Comparison of ENCODE assay signal across 8 mouse cellular contexts in genomic region chr12:108554861-108555556, GRCm38 (mm10). TPM values are rescaled to one million over a fixed set of nuclear protein-coding genes. Genes with fewer than 3 reads are reported as not detected.
DNase-seq lines count a peak whose midpoint lies in the region; ATAC-seq lines count a peak whose summit lies in the region.

No protein-coding gene starts in this region.

- H3K36me3 ChIP-seq in heart, embryonic 10.5 days: no peaks in the 10 kb centered on the region
- H3K36me3 ChIP-seq in limb, embryonic 12.5 days: no peaks in the 10 kb centered on the region
- no peaks in the 10 kb centered on the region for H3K36me3 ChIP-seq in neural tube, embryonic 11.5 days (ENCODE audit: control insufficient read depth, insufficient read depth, low read length)

- H3K4me2 ChIP-seq in limb, embryonic 12.5 days: peak overlapping the region; percentile 72
- peak overlapping the region; percentile 43 for H3K4me2 ChIP-seq in neural tube, embryonic 11.5 days (ENCODE audit: low read depth)

- DNase-seq in gastrocnemius, postnatal 10 days: peak; percentile 53
- DNase-seq in gastrocnemius, postnatal 25 days: no peak
- peak; percentile 28 for DNase-seq in 3T3-L1 (ENCODE audit: low read depth, low spot score)
- peak; percentile 37 for DNase-seq in brain, adult 2 months (ENCODE audit: low read depth, low spot score)
- no peak for DNase-seq in heart, embryonic 10.5 days (ENCODE audit: low spot score)
- peak; percentile 56 for DNase-seq in neural tube, embryonic 11.5 days (ENCODE audit: low spot score)
- DNase-seq in adipocyte (ENCODE audit: low spot score): no peak

- H3K4me3 ChIP-seq in heart, embryonic 10.5 days: peak overlapping the region; percentile 98
- H3K4me3 ChIP-seq in limb, embryonic 12.5 days (replicated peaks): peak overlapping the region; percentile 99
- H3K4me3 ChIP-seq in neural tube, embryonic 11.5 days (ENCODE audit: low read depth, low read length): peak overlapping the region; percentile 99

- peak; percentile 34; the same call in 1 of the 2 replicates for ATAC-seq in limb, embryonic 12.5 days (ENCODE audit: insufficient number of reproducible peaks, insufficient read depth, low FRiP score, low TSS enrichment, low read depth)
- ATAC-seq in neural tube, embryonic 11.5 days (ENCODE audit: insufficient read depth, low FRiP score, low TSS enrichment): peak; percentile 51

- H3K9me3 ChIP-seq in heart, embryonic 10.5 days: no peaks in the 10 kb centered on the region
- H3K9me3 ChIP-seq in limb, embryonic 12.5 days: no peaks in the 10 kb centered on the region
- no peaks in the 10 kb centered on the region for H3K9me3 ChIP-seq in neural tube, embryonic 11.5 days (ENCODE audit: control insufficient read depth, low read length)

- H3K4me1 ChIP-seq in heart, embryonic 10.5 days: peaks cover 35% of the 10 kb centered on the region
- peaks cover 45% of the 10 kb centered on the region for H3K4me1 ChIP-seq in limb, embryonic 12.5 days (replicated peaks)
- H3K4me1 ChIP-seq in neural tube, embryonic 11.5 days (ENCODE audit: control insufficient read depth, insufficient read depth, low read length): peaks cover 33% of the 10 kb centered on the region

- no peaks in the 10 kb centered on the region for H3K27me3 ChIP-seq in heart, embryonic 10.5 days (ENCODE audit: insufficient read depth, poor library complexity, severe bottlenecking)
- H3K27me3 ChIP-seq in limb, embryonic 12.5 days: peaks cover 3% of the 10 kb centered on the region; the same call in 1 of the 2 replicates
- no peaks in the 10 kb centered on the region for H3K27me3 ChIP-seq in neural tube, embryonic 11.5 days (ENCODE audit: control insufficient read depth, insufficient read depth, low read length)

- under 1% methylated on average over 96 of the region's 100 CpGs for WGBS in heart, embryonic 10.5 days
- WGBS in limb, embryonic 12.5 days: under 1% methylated on average over 63 of the region's 100 CpGs
- WGBS in neural tube, embryonic 11.5 days: under 1% methylated on average over 56 of the region's 100 CpGs

- H3K27ac ChIP-seq in heart, embryonic 10.5 days: peak overlapping the region; percentile 95
- peak overlapping the region; percentile 89 for H3K27ac ChIP-seq in limb, embryonic 12.5 days
- H3K27ac ChIP-seq in neural tube, embryonic 11.5 days (ENCODE audit: low read depth, low read length): peak overlapping the region; percentile 91

- H3K9ac ChIP-seq in limb, embryonic 12.5 days (replicated peaks): peak overlapping the region; percentile 97
- peak overlapping the region; percentile 98 for H3K9ac ChIP-seq in neural tube, embryonic 11.5 days (ENCODE audit: low read length)

RNA-seq across cellular contexts. Expression of gene Evl, which starts 0.5 kb away (rescaled TPM):
- total RNA-seq in gastrocnemius, postnatal 10 days (2021): 10 to 100 TPM; 46.3 to 55.1 TPM
- 10 to 100 TPM; 15.0 to 16.4 TPM for total RNA-seq in gastrocnemius, postnatal 25 days (2021)
- polyA plus RNA-seq in heart, embryonic 10.5 days (2016; fragmentation: Nextera tagmentation; extraction: Ambion mirVana): 29.6 and 42.5 TPM in 2 replicates
- 72.6 and 74.4 TPM in 2 replicates for polyA plus RNA-seq in limb, embryonic 12.5 days (2016; fragmentation: Nextera tagmentation; extraction: Ambion mirVana)
- 120 and 123 TPM in 2 replicates for polyA plus RNA-seq in neural tube, embryonic 11.5 days (2014; fragmentation: Nextera tagmentation; extraction: Ambion mirVana)

Comparison
In these comparisons a context has a peak if more than half of its experiments do, and no peak if none do; other contexts are left out.
1. DNase-seq: peak in gastrocnemius, postnatal 10 days (single experiment), 3T3-L1 (single experiment), brain, adult 2 months (single experiment) and neural tube, embryonic 11.5 days (single experiment); none in gastrocnemius, postnatal 25 days (single experiment), heart, embryonic 10.5 days (single experiment) and adipocyte (single experiment).
2. Peak in every context shown above with its lines, with median percentiles within 50 percentile points of each other: H3K27ac ChIP-seq and H3K4me3 ChIP-seq.